Mouse (Mus musculus) right cerebral cortex, postnatal 36 days (tissue): ENCODE data around the gene Serp2.

Experiments used
- DNase-seq, 2 experiments: peaks; one replicate each; pipeline ENCODE4 v3.0.0; 2022; ENCODE audit warnings: low spot score in 2 of 2, mixed read lengths in 1 of 2

Serp2 gene

GRCm38 (mm10) chr14:76498210-76498609, 58.5 kb downstream of the Serp2 start:
- DNase-seq: no peak

- DNase-seq: no peak
These were observed 59.5 kb downstream of the Serp2 start for GRCm38 (mm10) chr14:76497187-76497586.

- DNase-seq: no peak
These were observed 61.7 kb downstream of the Serp2 start for GRCm38 (mm10) chr14:76495022-76495421.

- no peak for DNase-seq
These were observed 67.6 kb downstream of the Serp2 start for GRCm38 (mm10) chr14:76489128-76489527.

- DNase-seq: no peak
These were observed 68.3 kb downstream of the Serp2 start for GRCm38 (mm10) chr14:76488101-76489044.

- no peak for DNase-seq
These were observed 69.1 kb downstream of the Serp2 start for GRCm38 (mm10) chr14:76487609-76488008.

- no peak for DNase-seq
These were observed 73.0 kb downstream of the Serp2 start for GRCm38 (mm10) chr14:76483701-76484100.
